Mouse (Mus musculus) layer of hippocampus, adult 9-11 months (tissue): Measurements from ENCODE around the gene Zbtb20.
"Not testable (repeated sequence)": the region's sequence is repeated elsewhere in the genome, so short reads cannot be mapped to it uniquely, and the experiment has no call there.

ENCODE experiments used
- DNase-seq: peaks from one replicate; pipeline ENCODE4 v3.0.0; 2022

Zbtb20 gene

DNA sequence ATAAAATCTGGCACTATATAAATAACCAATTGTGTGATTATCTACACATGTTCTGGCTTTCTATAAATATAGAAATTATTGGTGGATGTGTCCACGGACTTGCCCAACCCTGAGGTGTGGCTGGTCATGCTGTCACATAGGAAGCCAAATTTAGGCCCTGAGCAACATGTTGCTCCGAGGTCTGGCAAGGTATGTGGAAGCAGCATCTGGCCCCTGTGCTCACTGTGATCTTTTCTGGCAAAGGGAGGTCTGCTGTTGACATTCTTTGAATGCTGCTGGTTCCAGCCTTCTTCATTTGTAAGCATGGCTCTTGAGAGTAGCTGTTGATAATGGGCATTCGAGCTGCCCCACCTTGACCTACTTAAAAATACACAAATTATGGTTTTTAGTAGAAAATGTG lies 35.0 kb downstream of the Zbtb20 start:
- no peak for DNase-seq

DNA sequence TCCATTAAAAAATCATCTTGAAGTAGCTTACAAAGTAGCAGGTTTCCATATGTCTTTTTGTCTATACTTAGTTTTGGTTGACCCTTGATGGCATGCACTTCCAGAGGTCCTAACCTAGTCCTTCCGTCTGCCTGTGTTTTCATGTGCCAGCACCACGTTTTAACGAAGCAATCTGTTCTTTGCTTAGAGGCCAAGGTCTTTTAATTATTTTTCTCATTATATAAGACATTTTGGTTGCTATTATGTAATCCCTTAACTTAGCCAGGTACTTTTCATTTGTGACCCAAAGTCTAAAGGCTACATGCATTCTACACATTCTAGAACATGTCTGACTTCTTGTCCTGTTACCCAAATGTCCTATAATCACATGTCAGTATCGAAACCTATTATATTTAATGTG lies 35.6 kb downstream of the Zbtb20 start:
- no peak for DNase-seq

DNA sequence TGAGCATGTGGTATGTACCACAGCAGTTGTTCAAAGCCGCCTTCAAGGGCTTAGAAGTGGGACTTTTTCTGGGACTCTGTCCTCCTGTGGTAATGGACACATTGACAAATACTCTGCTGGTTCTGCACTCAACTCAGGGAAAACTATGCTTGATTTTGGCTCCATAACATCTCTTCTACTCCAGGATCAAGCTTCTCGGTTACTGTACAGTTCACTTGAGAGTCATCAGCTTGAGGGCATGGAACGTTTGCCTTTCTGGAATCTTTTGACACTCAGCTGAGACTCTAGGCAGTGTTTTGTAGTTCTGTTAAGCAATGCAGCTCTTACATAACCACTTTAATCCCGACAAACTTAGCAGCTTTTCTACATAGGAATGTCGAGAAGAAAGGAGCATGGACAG lies 36.1 kb downstream of the Zbtb20 start:
- no peak for DNase-seq

DNA sequence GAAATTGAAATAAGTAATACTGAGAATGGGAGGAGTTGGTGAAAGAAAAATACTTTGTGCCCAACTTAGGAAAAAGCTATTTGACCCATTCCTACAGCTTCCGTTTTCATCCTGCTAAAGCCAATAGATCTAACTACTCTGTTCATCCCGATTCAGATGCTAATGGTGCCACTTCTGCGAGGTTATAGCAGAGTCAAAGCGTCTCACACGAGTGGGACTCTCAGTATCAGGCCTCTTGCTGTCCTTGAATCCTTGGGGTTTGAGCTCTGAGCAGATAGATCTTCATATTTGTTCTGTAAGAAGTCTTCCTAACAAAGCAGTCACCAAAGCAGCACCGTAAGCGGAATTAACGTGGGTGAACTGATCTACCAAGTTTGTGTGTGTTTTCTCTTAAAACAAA lies 37.6 kb downstream of the Zbtb20 start:
- DNase-seq: no peak

DNA sequence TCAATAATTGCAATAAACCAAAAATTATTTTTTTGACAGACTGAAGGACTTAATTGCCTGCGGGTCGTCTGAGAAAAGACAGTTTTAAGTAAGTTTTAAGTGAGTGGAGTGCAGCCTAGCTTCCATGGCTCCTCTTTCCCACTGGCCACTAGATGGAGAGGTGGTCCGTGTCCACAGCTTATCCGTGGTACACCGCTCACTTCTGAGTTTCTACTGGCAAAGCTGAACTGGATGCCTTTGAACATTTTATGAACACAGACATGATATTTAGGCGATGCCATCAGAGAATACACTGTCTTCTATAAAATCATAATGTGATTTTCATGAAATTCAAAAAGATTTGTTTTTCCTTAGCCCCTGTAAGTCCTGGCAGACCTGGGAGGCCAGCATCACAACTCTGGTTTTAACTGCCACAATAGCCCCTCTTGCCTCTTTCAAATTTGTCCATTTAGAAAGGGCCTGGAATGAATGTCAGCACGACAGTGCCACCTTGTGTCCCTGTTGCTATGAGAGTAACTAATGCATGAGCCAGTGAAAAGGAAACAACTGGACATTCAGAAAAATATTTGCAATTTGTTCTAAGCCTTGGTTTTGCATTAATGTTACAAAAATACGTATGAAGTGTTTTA lies 38.9 kb downstream of the Zbtb20 start:
- peak; percentile 77 for DNase-seq

DNA sequence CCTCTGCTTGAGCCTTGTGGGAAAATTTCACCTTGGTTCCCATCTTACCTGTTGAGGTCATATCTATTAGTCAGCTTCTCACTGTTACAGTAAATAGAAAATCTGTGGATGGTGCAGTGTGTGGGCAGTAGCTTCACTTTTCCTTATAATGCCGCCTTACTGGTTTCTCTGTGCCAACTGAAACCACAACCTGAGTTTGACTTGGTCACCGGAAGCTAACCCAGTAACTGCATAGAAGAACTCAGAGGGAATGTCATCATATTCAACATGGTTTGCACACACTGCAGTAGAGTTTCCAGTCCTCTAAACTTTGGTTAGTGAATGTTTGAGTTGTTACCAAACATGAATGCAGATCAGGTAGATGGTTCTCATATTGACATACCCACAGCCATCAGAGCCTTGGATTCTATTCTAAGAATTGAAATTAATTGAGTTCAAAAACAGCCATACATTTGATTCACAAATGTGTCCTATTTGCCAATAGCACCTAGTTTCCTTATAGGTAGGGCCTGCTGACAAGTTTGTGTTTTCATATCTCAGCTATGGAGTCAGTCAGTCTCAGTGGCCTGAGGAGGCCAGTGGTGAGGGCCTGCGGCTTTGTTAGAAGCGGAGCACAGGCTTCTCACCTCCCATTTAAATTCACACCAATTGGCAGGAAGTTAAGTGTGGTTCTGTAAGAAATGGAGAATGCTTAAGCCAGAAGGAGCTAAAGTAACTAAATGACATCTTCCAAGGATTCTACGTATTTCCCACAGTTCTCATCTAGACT lies 44.5 kb downstream of the Zbtb20 start:
- no peak for DNase-seq

DNA sequence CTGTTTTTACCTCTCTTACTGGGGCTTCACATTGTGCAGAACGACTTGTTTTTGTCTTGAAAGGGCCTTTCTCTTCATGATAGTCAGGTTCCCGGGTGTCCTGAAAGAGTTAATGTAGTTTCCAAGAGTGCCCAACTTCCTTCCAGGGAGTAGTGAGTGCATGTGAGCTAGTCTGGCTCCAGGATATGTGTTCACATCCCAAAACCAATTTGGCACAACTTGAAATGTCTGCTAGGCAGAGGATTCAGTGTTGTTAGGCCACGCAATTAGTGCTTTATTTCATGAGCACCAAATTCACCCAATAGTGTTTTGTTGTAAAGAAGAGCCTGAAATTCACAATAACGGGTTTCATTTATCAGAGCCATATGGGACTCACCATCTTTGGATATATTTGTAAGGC lies 45.8 kb downstream of the Zbtb20 start:
- no peak for DNase-seq

DNA sequence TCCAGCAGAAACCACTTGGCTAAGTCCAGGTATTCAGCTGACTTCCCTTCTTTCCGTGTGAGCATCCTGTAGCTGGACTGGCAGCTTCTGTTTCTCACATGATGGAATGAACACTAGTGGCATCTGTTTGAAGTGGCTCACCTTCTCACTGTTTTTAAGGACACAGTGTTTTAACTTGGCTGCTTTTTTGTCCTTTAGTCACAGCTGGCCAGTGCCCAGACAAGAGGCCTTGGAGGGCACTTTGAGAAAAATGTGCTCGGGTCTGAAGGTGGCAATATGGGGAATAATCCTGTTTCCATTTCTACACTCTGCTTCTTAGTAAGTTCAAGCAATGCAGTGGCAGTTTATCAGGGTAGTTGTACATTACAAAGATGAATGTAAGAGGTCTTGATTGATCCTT lies 62.5 kb downstream of the Zbtb20 start:
- DNase-seq: no peak

DNA sequence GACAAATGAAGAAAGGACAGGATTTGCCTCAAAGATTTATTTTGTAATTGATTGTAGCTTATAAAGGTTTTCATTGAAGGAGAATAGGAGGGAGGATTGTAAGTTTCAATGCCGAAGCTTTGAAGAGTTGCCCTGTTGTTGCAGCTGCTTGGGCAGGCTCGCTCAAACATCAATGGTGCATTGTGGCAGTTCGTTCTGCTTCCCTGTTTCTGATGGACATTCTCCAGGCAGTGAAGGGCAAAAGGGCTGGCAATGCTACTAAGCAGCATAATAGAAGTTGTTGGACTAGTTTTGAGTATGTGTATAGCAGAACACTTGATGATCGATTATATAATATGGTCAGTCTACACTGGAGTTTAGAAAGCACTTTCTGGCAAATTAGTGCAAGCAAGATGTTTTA lies 71.3 kb downstream of the Zbtb20 start:
- DNase-seq: peak; percentile 70

DNA sequence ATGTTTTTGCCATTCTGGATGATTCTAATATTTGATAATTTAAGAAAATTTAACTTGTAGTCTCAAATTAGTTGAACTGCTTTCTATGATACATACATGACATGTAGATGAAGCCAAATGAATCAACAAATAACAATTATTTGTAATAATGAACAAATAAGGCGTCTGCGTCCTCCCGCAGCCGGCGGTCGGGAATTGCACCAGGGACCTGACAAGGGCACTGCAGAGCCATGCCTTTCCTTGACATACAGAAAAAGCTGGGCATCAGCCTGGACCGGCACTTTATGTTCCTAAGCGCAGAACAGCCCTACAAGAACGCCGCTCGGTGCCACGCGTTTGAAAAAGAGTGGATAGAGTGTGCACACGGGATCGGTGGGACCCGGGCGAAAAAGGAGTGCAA lies 79.7 kb downstream of the Zbtb20 start:
- DNase-seq: not testable (repeated sequence)

DNA sequence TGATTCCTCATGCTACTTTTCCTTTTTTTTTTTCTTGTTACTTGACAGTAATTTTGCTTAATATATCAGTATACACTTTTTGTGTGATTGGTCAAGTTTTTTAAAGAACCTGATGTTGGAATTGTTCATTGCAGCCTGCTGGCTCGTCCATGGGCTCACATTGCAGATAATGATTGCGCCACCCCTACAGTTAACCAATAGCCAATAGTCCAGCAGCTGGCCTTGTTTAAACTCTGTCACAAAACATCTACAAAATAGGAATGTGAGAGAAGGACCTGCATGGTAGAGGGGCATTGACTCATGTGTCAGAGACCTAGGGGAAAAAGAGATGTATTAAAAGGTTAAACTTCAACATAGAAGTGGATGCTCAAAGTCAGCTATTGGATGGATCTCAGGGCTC lies 97.2 kb downstream of the Zbtb20 start:
- DNase-seq: no peak

DNA sequence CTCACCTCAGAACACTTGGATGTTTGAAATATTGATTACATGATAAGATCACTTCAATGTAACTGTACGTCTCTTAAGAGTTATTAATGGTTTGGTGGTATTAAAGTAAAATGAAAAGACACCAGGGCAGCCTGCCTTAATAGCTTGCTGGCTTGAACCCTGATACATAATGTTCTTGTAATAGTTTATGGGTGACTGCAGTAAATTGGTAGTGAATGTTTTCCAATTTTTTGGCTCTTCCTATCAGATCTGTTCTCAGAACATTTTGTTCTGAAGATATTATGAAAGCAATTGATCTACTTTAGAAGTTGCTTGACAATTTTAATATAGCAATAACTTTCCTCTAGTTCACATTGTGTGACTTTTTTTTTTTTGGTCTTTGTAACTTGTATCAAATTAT lies 123.2 kb downstream of the Zbtb20 start:
- DNase-seq: no peak

DNA sequence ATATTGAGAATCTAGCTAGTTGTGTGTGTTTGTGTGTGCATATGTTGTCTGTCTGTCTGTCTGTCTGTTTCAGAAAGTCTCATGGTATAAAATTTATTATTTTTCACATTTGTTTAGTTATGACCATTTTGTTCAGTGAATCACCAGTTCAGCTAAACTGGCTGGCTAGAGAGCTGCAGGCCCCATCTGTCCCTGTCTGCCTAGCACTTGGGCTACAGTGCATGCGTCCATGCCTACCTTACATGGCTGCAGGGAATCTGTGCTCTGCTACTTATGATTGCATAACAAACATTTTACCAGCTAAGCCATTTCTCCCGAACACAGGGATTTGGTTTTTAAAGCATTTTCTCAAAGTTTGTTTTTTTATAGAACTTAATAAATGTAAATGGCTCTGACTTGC lies 150.7 kb downstream of the Zbtb20 start:
- no peak for DNase-seq

DNA sequence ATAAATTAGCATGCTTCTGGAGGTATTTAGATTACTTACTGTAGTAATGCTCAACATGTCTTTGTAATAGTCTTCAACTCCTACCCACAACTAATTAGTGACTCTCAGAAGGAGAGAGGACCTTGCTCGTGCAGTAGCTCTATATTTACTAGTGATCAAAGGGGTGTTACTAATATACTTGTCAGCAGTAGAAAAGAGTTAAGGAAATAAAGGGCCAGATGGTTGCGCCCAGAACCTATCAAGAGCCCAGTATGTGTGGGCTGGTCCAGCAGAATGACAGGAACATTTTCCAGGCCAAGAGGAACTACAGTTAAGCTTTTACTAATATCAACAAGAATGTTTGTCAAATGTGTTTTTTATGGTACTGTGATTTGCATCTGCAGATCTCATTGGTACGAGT lies 153.6 kb downstream of the Zbtb20 start:
- DNase-seq: peak; percentile 64

DNA sequence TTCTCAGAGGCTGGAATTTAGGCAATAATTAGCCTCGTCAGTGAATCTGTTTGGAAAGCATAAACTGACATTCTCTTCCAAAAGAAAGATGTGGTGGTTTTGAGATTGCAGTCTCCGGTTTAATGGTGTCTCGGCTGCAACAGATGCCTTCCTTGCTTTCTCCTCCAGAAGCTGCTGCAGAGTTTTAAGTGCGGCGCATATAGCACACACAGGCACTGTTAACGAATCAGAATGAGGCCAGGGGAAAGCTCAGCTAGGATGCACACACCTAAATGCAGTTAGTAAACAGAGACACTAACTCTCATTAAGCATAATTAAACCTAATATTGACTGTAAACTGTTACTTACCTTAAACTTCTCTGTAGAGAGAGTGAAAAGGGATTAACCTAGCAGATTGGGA lies 160.0 kb downstream of the Zbtb20 start:
- no peak for DNase-seq

DNA sequence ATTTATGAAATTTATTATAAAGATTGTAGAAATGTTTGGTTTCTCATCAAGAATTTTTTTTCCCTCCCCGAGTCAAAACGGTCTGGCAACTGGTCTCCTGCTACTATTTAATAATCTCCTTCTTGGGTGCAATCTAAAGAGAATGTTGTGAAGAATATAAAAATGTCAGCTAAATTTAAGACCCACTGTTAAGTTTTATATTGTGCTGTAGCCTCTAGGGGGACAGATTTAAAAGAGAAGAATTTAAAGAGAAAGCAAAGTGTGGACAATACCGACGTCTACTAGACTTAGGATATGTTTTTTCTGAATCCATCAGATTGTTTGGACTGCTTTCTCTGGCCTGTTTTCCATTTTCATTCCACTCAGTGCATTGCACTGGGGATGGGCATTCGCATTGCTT lies 160.8 kb downstream of the Zbtb20 start:
- DNase-seq: no peak

DNA sequence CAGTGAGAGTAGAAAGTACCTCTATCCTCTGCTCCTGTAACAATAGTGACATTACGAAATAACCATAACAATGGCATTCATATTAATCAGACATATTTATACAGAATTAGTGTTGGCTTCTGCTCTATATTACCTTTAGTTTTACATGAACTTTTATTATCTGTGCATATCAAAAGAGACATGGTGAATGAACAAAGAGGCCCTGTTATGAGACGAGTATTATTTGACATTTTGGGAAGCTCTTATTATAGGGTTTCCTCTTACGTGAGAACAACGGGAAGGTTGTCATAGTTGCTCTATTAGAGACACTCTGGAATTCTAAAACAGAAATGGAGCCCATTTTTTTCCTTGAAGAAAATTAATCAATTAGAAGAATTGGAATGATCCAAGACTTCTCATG lies 161.6 kb downstream of the Zbtb20 start:
- no peak for DNase-seq

DNA sequence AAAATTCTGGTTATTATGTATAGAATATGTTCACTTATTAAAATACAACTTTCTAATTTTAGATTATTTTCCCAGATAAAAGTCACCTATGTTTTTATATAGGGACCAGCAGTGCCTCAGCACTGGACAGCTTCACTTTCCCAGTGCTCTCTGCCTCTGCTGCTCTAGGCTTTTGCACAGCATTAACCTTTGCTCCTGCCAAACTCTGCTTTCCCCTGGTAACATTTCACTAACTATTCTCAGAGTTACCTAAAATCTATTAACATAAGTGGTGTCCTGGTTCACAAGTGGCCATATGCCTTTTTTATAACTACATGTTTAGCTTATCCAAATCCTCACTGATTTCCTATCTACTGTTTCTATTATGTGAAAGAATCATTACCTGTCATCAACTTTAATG lies 169.9 kb downstream of the Zbtb20 start:
- DNase-seq: no peak

DNA sequence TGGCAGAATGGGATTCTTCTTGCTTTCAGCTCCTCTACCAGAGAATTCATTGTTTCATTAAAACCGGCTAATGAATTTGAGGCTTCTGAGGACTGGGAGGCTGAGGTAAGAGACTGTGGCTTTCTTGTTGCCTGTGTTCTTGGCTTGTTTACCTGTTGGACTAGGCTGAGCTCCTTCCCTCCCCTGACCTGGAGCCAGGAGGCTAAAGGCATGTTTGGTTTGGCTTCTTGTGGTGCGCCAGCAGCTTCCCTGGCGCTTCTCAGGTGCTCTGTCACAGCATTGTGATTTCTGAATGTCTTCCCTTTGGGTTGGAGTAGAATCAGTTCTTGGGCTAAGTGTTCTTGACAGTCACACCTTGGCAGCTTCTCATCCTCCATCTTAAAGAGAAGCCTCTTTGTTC lies 171.0 kb downstream of the Zbtb20 start:
- no peak for DNase-seq

DNA sequence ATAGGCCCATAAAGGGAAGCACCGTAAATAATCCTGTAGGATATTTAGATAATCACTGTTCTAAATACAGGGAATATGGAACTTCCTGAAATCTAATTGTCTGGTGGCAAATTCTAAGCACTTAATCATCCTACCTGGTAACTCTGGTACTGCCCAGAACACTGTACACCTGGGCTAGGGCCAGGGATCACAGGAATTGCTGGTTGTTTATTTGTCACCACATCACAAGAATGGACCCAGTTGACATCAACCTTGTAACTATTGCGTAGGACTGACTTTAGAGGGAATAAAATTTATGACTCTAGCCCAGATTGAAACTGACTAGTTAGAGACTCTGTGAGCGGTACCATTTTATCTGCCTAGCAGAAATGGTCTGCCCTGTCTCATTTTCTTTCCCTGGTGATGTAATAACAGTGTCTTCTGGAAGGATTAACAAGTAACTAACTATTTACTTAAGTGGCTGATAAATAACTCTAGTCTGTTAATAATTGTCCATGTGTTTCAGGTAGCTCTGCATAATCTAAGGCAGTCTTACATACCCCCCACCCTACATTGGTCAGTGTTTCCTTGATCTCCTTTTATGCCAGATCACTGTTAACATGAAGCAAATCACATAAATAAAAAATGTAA lies 194.1 kb downstream of the Zbtb20 start:
- no peak for DNase-seq

DNA sequence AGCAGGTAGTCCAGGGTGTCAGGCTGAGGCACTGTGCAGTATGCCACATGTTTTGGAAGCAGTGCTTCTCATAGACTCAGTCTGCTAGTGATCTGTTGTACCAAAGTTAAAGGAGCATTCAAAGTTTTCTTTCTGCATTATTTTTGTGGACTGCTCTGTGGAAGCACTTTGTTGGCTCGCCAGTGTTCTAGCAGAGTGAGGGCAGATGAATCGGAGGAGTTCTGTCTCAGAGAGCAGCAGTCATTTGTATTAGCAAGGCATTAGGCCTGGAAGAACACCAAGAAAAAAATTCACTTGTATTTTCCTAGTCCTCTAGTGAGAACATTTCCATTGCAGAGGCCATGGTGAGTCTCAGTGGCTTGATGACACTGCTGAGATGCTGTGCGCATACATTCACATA lies 196.2 kb downstream of the Zbtb20 start:
- DNase-seq: peak; percentile 80

DNA sequence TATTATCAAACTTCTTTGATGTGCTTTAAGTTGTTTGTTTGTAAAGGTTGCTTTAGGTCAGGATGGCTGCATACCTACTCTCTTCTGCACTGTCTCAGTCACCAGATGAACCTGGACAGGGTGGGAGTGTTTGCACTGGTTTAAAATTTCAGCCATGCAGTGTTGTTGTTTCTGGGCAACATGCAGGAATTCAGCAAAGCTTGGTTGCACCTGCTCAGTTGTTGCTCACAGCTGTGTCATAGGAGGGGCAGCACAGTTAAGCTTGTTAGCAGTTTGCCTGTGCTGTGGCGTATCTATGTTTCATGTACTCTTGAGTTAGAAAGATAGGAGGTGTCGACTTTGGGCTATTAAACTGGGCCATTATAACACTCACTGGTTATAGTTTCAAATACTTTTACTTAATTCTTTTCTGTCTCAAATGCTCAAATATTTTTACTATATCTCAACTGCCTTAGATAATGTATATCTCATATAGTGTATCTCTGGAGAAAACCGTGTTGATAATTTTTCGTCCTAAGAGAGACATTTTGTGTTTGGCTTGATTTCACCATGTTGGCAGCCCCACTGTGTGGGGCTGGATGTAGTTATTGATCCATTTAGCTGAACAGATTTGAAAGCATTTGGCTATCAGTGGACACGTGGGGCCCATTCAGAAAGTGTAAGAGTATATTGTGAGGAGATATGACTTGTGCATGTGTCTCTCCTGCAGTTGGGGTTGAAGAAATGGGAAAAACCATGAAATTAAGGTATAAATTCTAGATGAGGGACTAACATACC lies 197.3 kb downstream of the Zbtb20 start:
- no peak for DNase-seq

DNA sequence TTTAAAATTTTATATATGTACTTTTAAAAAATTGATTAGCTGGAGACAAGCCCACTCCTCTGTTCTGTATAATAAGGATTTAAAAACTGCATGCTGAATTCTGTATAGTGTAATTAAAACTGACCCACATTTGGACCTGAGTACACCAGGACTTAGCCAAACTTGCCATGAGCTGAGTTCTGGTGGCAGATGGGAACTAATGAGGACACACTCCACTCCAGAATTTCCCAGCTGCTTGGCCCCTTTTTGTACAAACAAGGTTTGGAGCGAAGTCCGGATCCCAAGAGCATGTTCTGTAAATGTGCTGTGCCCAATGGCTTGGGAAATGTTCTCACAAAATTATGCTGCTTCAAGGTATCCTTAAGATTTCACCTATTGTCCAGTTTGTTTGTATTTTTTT lies 204.7 kb downstream of the Zbtb20 start:
- DNase-seq: peak; percentile 58
